Mouse (Mus musculus) midbrain, embryonic 15.5 days (tissue): ENCODE measurements at regions not wholly inside any gene's neighbourhood (a gene's known extent, or its start where the extent isn't known, plus 50 kb on each side); places are given as distances from the start of the nearest gene placed in this dataset.
"Not testable (repeated sequence)": the region's sequence is repeated elsewhere in the genome, so short reads cannot be mapped to it uniquely, and the experiment has no call there.

Source experiments
- ATAC-seq: fragments of 200-750 bp; cut with Nextera tagmentation; replicated peaks from 2 replicates; pipeline ENCODE4 v1.8.0; 2017; ENCODE audit warnings: moderate TSS enrichment
- H3K27ac ChIP-seq: fragments of 300-500 bp; sonication (generic); 2 replicates; pipeline ENCODE4 v1.5.1; 2015; ENCODE audit warnings: mild to moderate bottlenecking, inconsistent platforms
- H3K27me3 ChIP-seq: fragments of 300-500 bp; sonication (generic); replicated peaks from 2 replicates; pipeline ENCODE4 v1.6.1; 2015; ENCODE audit warnings: inconsistent platforms
- H3K36me3 ChIP-seq: fragments of 300-500 bp; sonication (generic); replicated peaks from 2 replicates; pipeline ENCODE4 v1.6.1; 2015; ENCODE audit warnings: inconsistent platforms
- H3K4me1 ChIP-seq: fragments of 300-500 bp; sonication (generic); 2 replicates; pipeline ENCODE4 v1.6.1; 2015; ENCODE audit warnings: inconsistent platforms
- H3K4me2 ChIP-seq: fragments of 300-500 bp; sonication (generic); 2 replicates; pipeline ENCODE4 v1.6.1; 2015; ENCODE audit warnings: inconsistent platforms, mild to moderate bottlenecking, moderate library complexity
- H3K4me3 ChIP-seq: fragments of 300-500 bp; sonication (generic); 2 replicates; pipeline ENCODE4 v1.5.1; 2015; ENCODE audit warnings: mild to moderate bottlenecking, inconsistent platforms
- H3K9ac ChIP-seq: fragments of 300-500 bp; sonication (generic); 2 replicates; pipeline ENCODE4 v1.6.1; 2015; ENCODE audit warnings: mild to moderate bottlenecking, inconsistent platforms
- H3K9me3 ChIP-seq: fragments of 300-500 bp; sonication (generic); 2 replicates; pipeline ENCODE4 v1.6.1; 2016; ENCODE audit warnings: inconsistent platforms
- WGBS: fragments of 180-500 bp; shearing (Covaris S2); methylation state at CpG from one replicate; pipeline ENCODE4 v1.1.7; 2015; ENCODE audit warnings: mixed read lengths; 5-methylcytosine and 5-hydroxymethylcytosine counted together

DNA sequence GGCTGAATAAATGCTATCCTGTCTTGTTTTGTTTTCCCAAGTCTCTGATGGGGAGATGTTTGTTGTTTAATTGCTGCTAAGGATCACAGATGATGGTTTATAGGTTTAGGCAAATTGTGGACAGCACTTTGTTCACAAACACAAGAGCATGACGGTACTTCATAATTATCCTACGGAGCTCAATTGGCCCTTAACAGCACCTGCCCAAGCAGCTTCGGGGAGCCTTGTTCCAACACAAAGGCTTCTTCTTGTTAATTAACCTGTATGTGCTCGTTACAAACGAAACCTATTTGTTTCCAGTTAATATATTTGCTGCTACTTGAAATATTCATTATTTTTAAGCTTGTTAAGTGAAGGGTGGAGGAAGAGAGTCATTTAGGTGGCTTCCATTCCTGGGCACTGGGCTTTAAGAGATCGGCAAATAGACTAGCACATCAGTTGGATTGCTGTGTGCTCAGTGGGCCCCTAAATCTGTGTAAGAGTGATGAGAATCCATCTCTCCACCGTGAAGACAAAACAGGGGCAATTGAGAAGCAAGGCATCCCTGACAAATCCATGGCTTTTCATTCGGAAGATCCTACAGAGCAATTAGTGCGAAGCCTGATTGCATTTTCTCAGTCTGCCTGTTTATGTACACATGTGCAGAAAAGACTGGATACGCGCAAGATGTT lies 299.6 kb upstream of the Rnf219 start:
- no peak for ATAC-seq
- no peaks in the 10 kb centered on the region for H3K36me3 ChIP-seq
- no peak overlapping the region for H3K27ac ChIP-seq
- WGBS, result 64% methylated on average over 11 of the region's 11 CpGs
- no peaks in the 10 kb centered on the region for H3K4me1 ChIP-seq
- H3K9me3 ChIP-seq, result no peaks in the 10 kb centered on the region
- no peak overlapping the region for H3K4me3 ChIP-seq
- H3K4me2 ChIP-seq, result no peak overlapping the region
- no peaks in the 10 kb centered on the region for H3K27me3 ChIP-seq
- H3K9ac ChIP-seq, result no peak overlapping the region

DNA sequence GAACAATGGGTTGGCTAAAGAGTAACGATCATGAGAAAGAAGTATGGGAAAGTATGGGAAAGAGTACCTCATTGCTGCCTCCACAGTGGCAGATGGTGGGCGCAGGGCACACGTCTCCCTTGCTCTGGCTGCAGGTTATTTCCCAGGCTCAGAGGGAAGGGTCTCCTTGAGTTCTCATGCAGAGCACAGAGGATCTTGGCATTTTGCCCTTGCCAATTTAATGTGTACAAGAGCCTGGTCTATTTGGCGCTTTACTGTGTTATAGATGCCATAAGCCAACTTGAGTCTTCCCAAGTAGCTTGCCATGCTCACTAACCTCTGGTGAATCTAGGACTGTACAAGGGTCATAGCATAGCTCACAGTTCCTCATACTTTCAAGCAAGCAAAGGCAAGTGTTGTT lies 296.7 kb upstream of the Rnf219 start:
- Histone ChIP-seq H3K9me3 (no peaks in the 10 kb centered on the region), H3K4me3 (no peak overlapping the region), H3K27me3 (no peaks in the 10 kb centered on the region), H3K9ac (no peak overlapping the region), H3K27ac (no peak overlapping the region), H3K4me1 (no peaks in the 10 kb centered on the region), H3K36me3 (no peaks in the 10 kb centered on the region), H3K4me2 (no peak overlapping the region)
- 88% methylated on average over 4 of the region's 4 CpGs for WGBS
- ATAC-seq, result no peak

DNA sequence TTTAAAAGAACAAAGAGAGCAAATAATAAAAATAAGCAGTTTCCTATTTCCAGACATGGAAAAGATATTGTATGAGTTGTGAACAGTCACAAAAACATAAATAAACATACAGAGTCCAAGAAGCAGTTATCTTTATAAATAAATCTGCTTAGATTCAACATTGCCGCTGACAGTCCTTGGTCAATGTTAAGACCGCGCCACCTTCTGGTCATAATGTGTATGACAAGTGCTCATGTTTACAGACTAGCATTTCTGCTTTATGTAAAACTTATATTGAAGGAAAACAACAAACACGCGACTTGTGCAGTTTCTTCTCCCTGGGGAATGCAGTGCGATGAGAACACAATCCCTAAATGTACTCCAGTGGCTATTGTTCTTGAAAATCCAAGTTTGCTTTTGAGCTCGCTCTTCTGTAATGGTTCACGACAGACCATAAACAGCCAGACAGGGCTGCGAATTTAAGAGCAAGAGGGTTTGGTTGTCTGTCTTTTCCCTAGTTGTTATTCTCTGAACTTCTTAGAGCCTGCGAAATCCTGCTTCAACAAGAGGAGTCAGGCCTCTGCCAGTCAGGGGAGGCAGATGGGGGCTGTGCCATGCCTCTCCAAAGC lies 291.6 kb upstream of the Rnf219 start:
- Histone ChIP-seq H3K9me3 (no peaks in the 10 kb centered on the region), H3K27me3 (no peaks in the 10 kb centered on the region), H3K9ac (no peak overlapping the region), H3K4me3 (no peak overlapping the region), H3K27ac (no peak overlapping the region), H3K4me2 (no peak overlapping the region), H3K4me1 (no peaks in the 10 kb centered on the region), H3K36me3 (no peaks in the 10 kb centered on the region)
- WGBS, result 32% methylated on average over 10 of the region's 10 CpGs
- ATAC-seq, result peak; percentile 67

DNA sequence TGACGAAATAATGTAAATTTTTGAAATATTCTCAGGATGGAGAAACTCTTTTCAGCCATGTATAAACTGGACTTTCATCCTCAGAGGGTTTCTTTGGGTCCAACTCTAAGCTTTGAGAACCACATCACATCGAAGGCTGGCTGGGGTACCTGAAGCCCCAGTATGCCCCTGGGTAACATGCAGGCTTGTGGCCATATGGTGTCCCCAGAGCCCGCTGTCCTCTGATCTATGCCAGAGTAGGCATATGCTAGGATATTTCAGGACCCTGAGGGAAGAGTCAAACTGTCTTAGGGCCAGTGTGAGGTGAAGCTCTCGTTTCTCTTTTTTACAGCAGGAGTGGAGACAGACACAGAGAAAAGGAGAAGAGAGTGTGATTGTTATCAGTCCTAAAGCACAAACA lies 289.6 kb upstream of the Rnf219 start:
- Histone ChIP-seq H3K4me2 (no peak overlapping the region), H3K36me3 (no peaks in the 10 kb centered on the region), H3K27ac (no peak overlapping the region), H3K4me3 (no peak overlapping the region), H3K9ac (no peak overlapping the region), H3K4me1 (no peaks in the 10 kb centered on the region), H3K27me3 (no peaks in the 10 kb centered on the region), H3K9me3 (no peaks in the 10 kb centered on the region)
- WGBS, result 76% methylated on average over 4 of the region's 4 CpGs
- ATAC-seq, result no peak

DNA sequence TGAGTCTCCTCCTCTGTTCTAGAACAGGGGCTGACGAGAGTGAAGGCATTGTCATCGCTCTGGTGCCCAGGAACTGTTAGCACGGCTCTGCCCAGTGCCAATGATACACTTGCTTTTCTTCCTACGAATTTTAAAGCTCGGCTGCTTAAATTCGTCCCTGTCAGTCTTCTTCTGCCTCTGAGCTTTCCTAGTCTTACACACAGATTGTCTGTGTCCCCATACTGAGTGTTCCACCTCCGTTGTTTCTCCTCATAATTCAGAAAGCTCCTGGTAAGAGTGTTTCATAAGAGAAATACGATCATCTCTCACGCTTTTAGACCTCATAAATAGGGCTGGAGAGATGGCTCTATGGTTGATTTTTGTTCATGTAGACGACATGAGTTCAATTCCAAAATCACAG lies 282.9 kb upstream of the Rnf219 start:
- 88% methylated on average over 10 of the region's 10 CpGs for WGBS
- no peaks in the 10 kb centered on the region for H3K4me1 ChIP-seq
- no peaks in the 10 kb centered on the region for H3K27me3 ChIP-seq
- H3K27ac ChIP-seq, result no peak overlapping the region
- H3K4me2 ChIP-seq, result no peak overlapping the region
- no peaks in the 10 kb centered on the region for H3K36me3 ChIP-seq
- no peak for ATAC-seq
- H3K9me3 ChIP-seq, result no peaks in the 10 kb centered on the region
- H3K9ac ChIP-seq, result no peak overlapping the region
- H3K4me3 ChIP-seq, result no peak overlapping the region

DNA sequence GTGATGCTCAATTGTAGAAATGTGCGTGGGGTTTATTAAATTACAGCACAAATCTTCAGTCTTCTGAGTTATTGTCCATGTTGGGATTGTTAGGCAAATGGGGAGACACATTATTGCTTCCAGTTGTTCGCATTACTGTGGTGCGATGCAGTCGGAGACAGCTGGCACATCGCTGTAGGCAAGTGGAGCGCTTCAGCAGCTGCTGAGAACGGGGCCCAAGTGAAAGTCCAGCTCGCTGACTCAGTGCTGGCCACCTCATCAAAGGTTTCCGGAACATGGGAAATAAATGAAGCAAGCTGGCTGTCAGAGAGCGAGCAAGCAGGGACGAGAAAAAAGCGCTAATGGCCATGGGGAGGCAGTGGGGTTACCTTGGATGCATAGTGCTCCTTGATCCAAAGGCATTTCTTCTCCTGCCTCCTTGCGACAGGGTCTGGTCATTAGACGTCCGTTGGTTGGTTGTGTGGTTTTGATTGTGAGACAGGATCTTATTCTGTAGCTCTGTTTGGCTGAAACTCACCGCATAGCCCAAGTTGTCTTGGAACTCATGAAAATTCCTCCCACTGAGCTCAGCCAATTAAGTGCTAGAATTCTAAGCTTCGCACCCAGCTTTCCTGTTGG lies 274.0 kb upstream of the Rnf219 start:
- WGBS, result 79% methylated on average over 17 of the region's 17 CpGs
- ATAC-seq, result no peak
- H3K4me3 ChIP-seq, result no peak overlapping the region
- no peak overlapping the region for H3K9ac ChIP-seq
- H3K4me1 ChIP-seq, result no peaks in the 10 kb centered on the region
- no peaks in the 10 kb centered on the region for H3K27me3 ChIP-seq
- H3K27ac ChIP-seq, result no peak overlapping the region
- no peak overlapping the region for H3K4me2 ChIP-seq
- no peaks in the 10 kb centered on the region for H3K36me3 ChIP-seq
- H3K9me3 ChIP-seq, result no peaks in the 10 kb centered on the region

DNA sequence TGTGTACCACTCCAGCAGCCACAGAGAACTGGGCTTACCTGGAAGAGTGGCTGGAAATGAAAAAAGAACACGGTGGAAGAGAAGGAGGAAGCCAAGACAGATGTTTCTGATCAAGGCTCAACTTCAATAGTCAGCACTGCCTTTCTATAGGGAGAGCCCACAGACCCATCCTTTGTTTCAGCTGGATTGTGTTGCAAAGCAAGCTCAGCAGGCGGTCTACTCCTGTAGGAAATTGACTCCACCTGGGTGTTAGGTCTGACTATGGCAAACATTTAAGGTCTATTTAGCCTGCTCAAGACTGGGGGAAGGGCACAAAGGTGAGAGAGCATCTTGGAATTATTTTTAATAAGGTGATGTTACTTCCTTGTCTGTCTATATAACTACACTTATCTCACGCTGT lies 266.9 kb upstream of the Rnf219 start:
- H3K4me2 ChIP-seq, result no peak overlapping the region
- no peaks in the 10 kb centered on the region for H3K27me3 ChIP-seq
- no peaks in the 10 kb centered on the region for H3K9me3 ChIP-seq
- no peaks in the 10 kb centered on the region for H3K4me1 ChIP-seq
- H3K36me3 ChIP-seq, result no peaks in the 10 kb centered on the region
- no peak for ATAC-seq
- H3K27ac ChIP-seq, result no peak overlapping the region
- no peak overlapping the region for H3K4me3 ChIP-seq
- H3K9ac ChIP-seq, result no peak overlapping the region
- 47% methylated on average over 3 of the region's 3 CpGs for WGBS

DNA sequence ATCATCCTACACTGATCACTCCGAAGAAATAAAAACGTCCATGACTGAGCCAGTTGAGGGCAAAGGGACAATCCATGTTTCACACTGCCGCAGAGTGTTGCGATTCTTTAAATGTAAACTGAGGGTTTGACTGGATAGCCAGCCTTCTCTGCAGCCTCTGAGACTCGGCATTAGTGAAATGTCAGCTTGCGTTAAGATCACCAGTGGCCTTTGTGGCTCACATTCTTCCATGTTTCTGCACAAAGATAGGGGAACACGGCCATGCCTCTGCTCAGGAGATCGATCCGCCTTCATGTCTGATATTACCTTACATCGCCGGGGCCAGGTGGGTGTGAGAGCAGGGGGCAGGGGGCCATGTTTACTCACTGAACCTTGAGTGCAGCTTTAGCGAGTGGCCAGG lies 262.6 kb upstream of the Rnf219 start:
- H3K27ac ChIP-seq, result no peak overlapping the region
- no peak for ATAC-seq
- no peaks in the 10 kb centered on the region for H3K27me3 ChIP-seq
- H3K4me1 ChIP-seq, result no peaks in the 10 kb centered on the region
- no peak overlapping the region for H3K4me2 ChIP-seq
- H3K9ac ChIP-seq, result no peak overlapping the region
- H3K36me3 ChIP-seq, result no peaks in the 10 kb centered on the region
- 68% methylated on average over 12 of the region's 12 CpGs for WGBS
- H3K9me3 ChIP-seq, result no peaks in the 10 kb centered on the region
- no peak overlapping the region for H3K4me3 ChIP-seq

DNA sequence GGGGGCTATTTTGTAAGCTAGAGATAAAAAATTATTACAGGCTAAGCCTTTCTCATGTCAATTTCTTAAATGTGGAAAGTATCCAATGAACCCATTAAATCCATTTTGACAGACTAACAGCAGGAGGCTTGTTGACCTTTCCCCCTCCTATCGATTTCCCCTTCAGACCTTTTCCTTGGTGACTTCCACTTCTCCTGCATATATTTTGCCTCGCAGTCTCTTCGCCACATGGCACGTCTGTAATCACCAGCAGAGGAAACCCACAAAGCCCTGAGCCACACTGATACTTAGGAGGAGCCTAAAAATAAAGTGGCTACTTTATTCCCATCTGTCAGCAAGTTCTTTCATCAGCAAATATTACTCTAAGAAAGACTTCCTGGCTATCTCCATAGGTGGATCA lies 247.5 kb upstream of the Rnf219 start:
- H3K4me2 ChIP-seq, result no peak overlapping the region
- no peaks in the 10 kb centered on the region for H3K27me3 ChIP-seq
- H3K9me3 ChIP-seq, result no peaks in the 10 kb centered on the region
- no peaks in the 10 kb centered on the region for H3K36me3 ChIP-seq
- no peak for ATAC-seq
- no peak overlapping the region for H3K4me3 ChIP-seq
- H3K27ac ChIP-seq, result no peak overlapping the region
- no peak overlapping the region for H3K9ac ChIP-seq
- H3K4me1 ChIP-seq, result no peaks in the 10 kb centered on the region
- 47% methylated on average over 4 of the region's 4 CpGs for WGBS

DNA sequence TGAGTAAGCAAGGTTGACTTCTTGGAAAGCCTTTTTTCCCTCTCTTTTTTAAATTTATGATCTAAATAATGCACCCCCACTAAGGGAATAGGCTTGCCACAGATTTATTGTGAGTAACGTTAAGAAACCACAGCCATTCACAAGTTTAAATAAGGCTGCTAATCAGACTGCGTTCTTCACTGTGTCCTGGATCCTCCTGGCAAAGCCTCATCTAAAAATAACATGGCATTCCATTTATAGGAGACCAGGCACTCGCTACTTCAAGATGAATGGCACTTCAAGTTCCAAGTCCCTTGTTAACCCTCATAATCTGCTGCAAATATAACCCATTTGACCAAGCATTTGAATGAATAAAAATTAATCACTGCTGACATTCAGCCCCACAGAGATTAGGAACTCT lies 211.8 kb upstream of the Rnf219 start:
- Histone ChIP-seq H3K9ac (no peak overlapping the region), H3K4me1 (no peaks in the 10 kb centered on the region), H3K9me3 (no peaks in the 10 kb centered on the region), H3K27me3 (no peaks in the 10 kb centered on the region), H3K4me3 (no peak overlapping the region), H3K4me2 (no peak overlapping the region), H3K36me3 (no peaks in the 10 kb centered on the region), H3K27ac (no peak overlapping the region)
- no peak for ATAC-seq
- WGBS, result 56% methylated on average over 3 of the region's 3 CpGs

DNA sequence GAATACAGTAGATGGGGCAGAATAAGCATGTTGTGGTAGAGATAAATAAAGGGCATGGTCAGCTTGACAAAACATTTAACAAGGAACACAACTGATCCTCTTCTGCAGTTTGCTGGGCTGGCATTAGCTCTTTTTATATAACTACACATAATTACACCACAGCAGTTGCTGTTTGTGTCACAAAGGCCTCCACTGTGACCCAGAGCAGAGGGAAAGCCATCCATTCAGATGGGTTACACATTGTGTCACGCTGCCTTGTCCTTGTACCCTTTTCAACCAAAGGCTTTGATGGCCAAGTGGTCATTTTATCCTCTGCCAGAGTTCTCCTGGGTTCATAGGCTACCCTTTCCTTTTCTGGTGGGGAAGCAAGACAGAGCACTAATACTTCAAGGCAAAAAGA lies 209.6 kb upstream of the Rnf219 start:
- WGBS, result 16% methylated on average over 1 of the region's 1 CpGs
- no peak overlapping the region for H3K27ac ChIP-seq
- H3K36me3 ChIP-seq, result no peaks in the 10 kb centered on the region
- H3K4me2 ChIP-seq, result no peak overlapping the region
- H3K9me3 ChIP-seq, result no peaks in the 10 kb centered on the region
- H3K27me3 ChIP-seq, result no peaks in the 10 kb centered on the region
- no peak overlapping the region for H3K9ac ChIP-seq
- ATAC-seq, result no peak
- no peak overlapping the region for H3K4me3 ChIP-seq
- H3K4me1 ChIP-seq, result no peaks in the 10 kb centered on the region

DNA sequence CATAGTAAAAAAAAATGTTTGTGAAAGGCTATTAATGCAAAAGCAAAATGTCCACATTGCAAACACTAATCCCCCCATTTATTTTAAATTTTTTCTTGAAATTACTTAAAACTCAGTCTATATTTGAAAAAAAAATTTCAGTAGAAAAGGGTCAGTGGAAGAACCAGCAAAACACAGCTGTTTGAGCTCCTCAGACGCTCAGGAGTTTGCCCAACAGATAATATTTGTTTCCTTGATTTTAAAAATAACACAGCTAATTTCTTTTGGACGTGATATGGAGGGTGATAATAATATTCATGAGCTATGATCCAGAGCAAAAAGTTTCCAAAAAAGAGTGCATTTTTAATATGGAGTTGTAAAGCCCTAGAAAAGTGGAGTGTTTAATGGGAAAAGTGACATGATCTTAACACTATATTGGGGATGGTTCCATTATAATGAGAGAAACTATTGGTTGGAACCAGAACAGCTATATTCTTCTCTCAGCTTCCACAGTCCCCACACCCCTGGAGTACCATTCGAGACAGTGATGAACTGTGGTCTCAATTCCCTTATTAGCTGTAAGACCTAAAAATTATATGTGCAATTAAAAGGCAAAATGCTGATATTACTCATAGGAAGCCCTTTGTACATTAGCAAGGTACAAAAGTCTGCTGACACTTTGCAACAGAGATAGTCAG lies 209.0 kb upstream of the Rnf219 start:
- Histone ChIP-seq H3K4me2 (no peak overlapping the region), H3K27ac (no peak overlapping the region), H3K4me1 (no peaks in the 10 kb centered on the region), H3K9me3 (no peaks in the 10 kb centered on the region), H3K36me3 (no peaks in the 10 kb centered on the region), H3K27me3 (no peaks in the 10 kb centered on the region), H3K4me3 (no peak overlapping the region), H3K9ac (no peak overlapping the region)
- no peak for ATAC-seq
- WGBS, result 79% methylated on average over 3 of the region's 3 CpGs

DNA sequence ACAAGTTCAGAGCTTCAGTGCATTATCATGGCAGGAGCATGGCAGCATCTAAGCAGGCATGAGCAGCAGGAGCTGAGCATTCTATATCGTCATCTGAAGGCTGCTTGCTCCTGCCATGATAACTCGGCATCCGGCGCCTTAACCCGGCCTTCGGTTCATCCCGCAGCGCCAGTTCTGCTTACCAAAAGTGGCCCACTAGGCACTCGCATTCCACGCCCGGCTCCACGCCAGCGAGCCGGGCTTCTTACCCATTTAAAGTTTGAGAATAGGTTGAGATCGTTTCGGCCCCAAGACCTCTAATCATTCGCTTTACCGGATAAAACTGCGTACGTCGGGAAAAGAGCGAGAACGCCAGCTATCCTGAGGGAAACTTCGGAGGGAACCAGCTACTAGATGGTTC lies 193.2 kb upstream of the Rnf219 start:
- not testable (repeated sequence) for H3K27ac ChIP-seq, H3K27me3 ChIP-seq, H3K4me1 ChIP-seq, H3K9me3 ChIP-seq, H3K36me3 ChIP-seq, H3K4me2 ChIP-seq, ATAC-seq, H3K9ac ChIP-seq, H3K4me3 ChIP-seq
- 94% methylated on average over 24 of the region's 24 CpGs for WGBS
